Mouse (Mus musculus): ENCODE data around the gene Pdgfb. TPM values are rescaled to one million over a fixed set of nuclear protein-coding genes. Genes with fewer than 3 reads are reported as not detected.

The Pdgfb gene
- total and polyA plus RNA-seq, 3 experiments: 0.23 to 0.72 TPM; not detected in 1

DNA sequence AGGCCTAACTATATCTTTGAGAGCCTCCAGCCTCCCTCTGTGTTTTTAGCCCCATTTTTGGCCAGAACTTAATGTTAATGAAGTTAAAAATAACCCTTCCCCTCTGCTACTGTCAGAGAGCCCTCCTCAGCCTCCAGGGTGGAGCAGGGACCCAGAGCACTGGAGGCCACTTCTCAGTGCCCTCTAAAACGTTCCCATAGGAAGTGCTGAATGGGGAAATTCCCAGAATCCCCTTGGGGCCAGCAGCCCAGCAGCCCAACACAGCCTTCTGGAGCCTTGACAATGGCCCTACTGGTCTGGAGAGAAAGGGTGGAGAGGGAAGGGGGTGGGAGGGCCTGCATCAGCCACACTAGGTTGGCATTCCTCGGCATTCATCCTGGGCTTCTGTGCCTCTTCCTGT, 11.2 kb downstream of the Pdgfb start:
- no peak for TF ChIP-seq ZKSCAN1 (IDR thresholded peaks at IDR 0.05; ENCODE audit: low read depth, low read length)
- TF ChIP-seq JUND (IDR thresholded peaks at IDR 0.05; ENCODE audit: low read depth, low read length): no peak
- TF ChIP-seq MYB (IDR thresholded peaks at IDR 0.05; ENCODE audit: low read depth, low read length): no peak
- TF ChIP-seq ETS1 (IDR thresholded peaks at IDR 0.05; ENCODE audit: low read depth, low read length): no peak
- TF ChIP-seq MAZ (IDR thresholded peaks at IDR 0.05; ENCODE audit: low read depth, low read length): no peak
- no peak for TF ChIP-seq MYC (IDR thresholded peaks at IDR 0.05; ENCODE audit: low read depth, low read length)
- TF ChIP-seq POLR2AphosphoS2 (IDR thresholded peaks at IDR 0.05; ENCODE audit: low read length): no peak
- no peak for TF ChIP-seq NRF1 (IDR thresholded peaks at IDR 0.05; ENCODE audit: insufficient read depth, low read depth, low read length, poor library complexity, severe bottlenecking)
- TF ChIP-seq USF1 (IDR thresholded peaks at IDR 0.05; ENCODE audit: low read depth, low read length): no peak
- no peak for TF ChIP-seq EP300 (IDR thresholded peaks at IDR 0.05; ENCODE audit: low read depth in 1 of 2, low read length in 2 of 2)
- no peaks in the 10 kb centered on the region for H3K9me3 ChIP-seq (replicated peaks; ENCODE audit: insufficient read depth, low read length)
- peaks cover 0 to 15% of the 10 kb centered on the region in 2 experiments; a peak in 2 of 4 replicates for H3K36me3 ChIP-seq (ENCODE audit: control insufficient read depth in 1 of 2, insufficient read depth in 2 of 2, low read length in 2 of 2)
- no peak overlapping the region for H3K9ac ChIP-seq (ENCODE audit: control insufficient read depth, low read depth, low read length, poor library complexity, severe bottlenecking)
- DNase-seq (ENCODE audit: low read depth, low spot score): no peak
- no peak overlapping the region for H3K4me3 ChIP-seq (ENCODE audit: control insufficient read depth in 1 of 2, insufficient read depth in 1 of 2, low read depth in 2 of 2, low read length in 2 of 2)
- H3K27me3 ChIP-seq (ENCODE audit: control insufficient read depth in 1 of 2, insufficient read depth in 2 of 2, low read length in 2 of 2): no peaks in the 10 kb centered on the region
- no peak overlapping the region for H3K27ac ChIP-seq (ENCODE audit: control insufficient read depth, low read depth, low read length)
- no peaks in the 10 kb centered on the region for H3K79me2 ChIP-seq (ENCODE audit: control insufficient read depth, insufficient read depth, low read length, poor library complexity)
- peaks cover 10 to 22% of the 10 kb centered on the region in 2 experiments for H3K4me1 ChIP-seq (ENCODE audit: control insufficient read depth in 1 of 2, insufficient read depth in 2 of 2, low read length in 2 of 2)

DNA sequence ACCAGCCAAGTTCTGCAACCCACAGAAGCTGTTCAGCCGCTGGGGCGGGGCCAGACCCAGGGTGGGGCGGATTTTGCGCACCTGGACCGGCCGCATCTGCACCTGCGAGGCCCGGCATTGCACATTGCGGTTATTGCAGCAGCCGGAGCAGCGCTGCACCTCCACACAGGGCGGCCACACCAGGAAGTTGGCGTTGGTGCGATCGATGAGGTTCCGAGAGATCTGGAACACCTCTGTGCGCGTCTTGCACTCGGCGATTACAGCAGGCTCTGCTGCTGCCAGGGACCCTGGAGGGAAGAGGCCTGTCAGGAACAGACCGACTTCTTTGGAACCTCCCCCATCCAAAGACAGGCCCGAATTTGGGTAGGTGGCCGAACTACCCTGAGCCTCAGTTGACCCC, 13.2 kb downstream of the Pdgfb start:
- no peak for DNase-seq (ENCODE audit: low read depth, low spot score)

More for the DNA sequence above, 13.2 kb downstream of the Pdgfb start:
- Histone ChIP-seq H3K4me3 (ENCODE audit: control insufficient read depth in 1 of 2, insufficient read depth in 1 of 2, low read depth in 2 of 2, low read length in 2 of 2) (no peak overlapping the region), H3K79me2 (ENCODE audit: control insufficient read depth, insufficient read depth, low read length, poor library complexity) (no peaks in the 10 kb centered on the region), H3K9ac (ENCODE audit: control insufficient read depth, low read depth, low read length, poor library complexity, severe bottlenecking) (no peak overlapping the region), H3K4me1 (ENCODE audit: control insufficient read depth in 1 of 2, insufficient read depth in 2 of 2, low read length in 2 of 2) (peaks cover 10 to 22% of the 10 kb centered on the region in 2 experiments), H3K36me3 (ENCODE audit: control insufficient read depth in 1 of 2, insufficient read depth in 2 of 2, low read length in 2 of 2) (peaks cover 0 to 15% of the 10 kb centered on the region in 2 experiments; a peak in 2 of 4 replicates), H3K27ac (ENCODE audit: control insufficient read depth, low read depth, low read length) (no peak overlapping the region), H3K9me3 (replicated peaks; ENCODE audit: insufficient read depth, low read length) (no peaks in the 10 kb centered on the region), H3K27me3 (ENCODE audit: control insufficient read depth in 1 of 2, insufficient read depth in 2 of 2, low read length in 2 of 2) (no peaks in the 10 kb centered on the region)
- no peak for TF ChIP-seq ETS1 (IDR thresholded peaks at IDR 0.05; ENCODE audit: low read depth, low read length)
- no peak for TF ChIP-seq ZNF384 (IDR thresholded peaks at IDR 0.05; ENCODE audit: low read depth, low read length)
- TF ChIP-seq KAT2A (conservative IDR thresholded peaks at IDR 0.05; ENCODE audit: low read depth, low read length): no peak
- TF ChIP-seq MEF2A (IDR thresholded peaks at IDR 0.05; ENCODE audit: extremely low read depth, insufficient replicate concordance, low read depth, low read length, poor library complexity, severe bottlenecking): no peak
- TF ChIP-seq GATA1 (IDR thresholded peaks at IDR 0.05; ENCODE audit: low read depth, low read length): no peak
- no peak for TF ChIP-seq RCOR1 (IDR thresholded peaks at IDR 0.05; ENCODE audit: low read depth, low read length)
- TF ChIP-seq NELFE (IDR thresholded peaks at IDR 0.05; ENCODE audit: low read depth, low read length): no peak
- no peak for TF ChIP-seq JUND (IDR thresholded peaks at IDR 0.05; ENCODE audit: low read depth, low read length)
- no peak for TF ChIP-seq TAL1 (IDR thresholded peaks at IDR 0.05; ENCODE audit: low read length)
- no peak for TF ChIP-seq SMC3 (IDR thresholded peaks at IDR 0.05; ENCODE audit: low read depth, low read length)
- TF ChIP-seq UBTF (IDR thresholded peaks at IDR 0.05; ENCODE audit: borderline replicate concordance, insufficient read depth, low read depth, low read length): no peak
- TF ChIP-seq GABPA (IDR thresholded peaks at IDR 0.05; ENCODE audit: low read depth, low read length): no peak
- no peak for TF ChIP-seq USF2 (IDR thresholded peaks at IDR 0.05; ENCODE audit: borderline replicate concordance in 1 of 2, insufficient read depth in 1 of 2, low read depth in 1 of 2, low read length in 2 of 2)
- no peak for TF ChIP-seq ZC3H11A (IDR thresholded peaks at IDR 0.05; ENCODE audit: low read depth, low read length)
- no peak for TF ChIP-seq TCF12 (IDR thresholded peaks at IDR 0.05; ENCODE audit: low read depth, low read length)
- TF ChIP-seq MXI1 (IDR thresholded peaks at IDR 0.05; ENCODE audit: low read depth, low read length): no peak
- no peak for TF ChIP-seq ZMIZ1 (IDR thresholded peaks at IDR 0.05; ENCODE audit: low read depth, low read length)
- TF ChIP-seq MYC (IDR thresholded peaks at IDR 0.05; ENCODE audit: low read depth, low read length): no peak
- TF ChIP-seq CHD2 (IDR thresholded peaks at IDR 0.05; ENCODE audit: low read length): no peak

All from MEL (cell line).